Mouse (Mus musculus): ENCODE results near the gene Snx8.

DNA sequence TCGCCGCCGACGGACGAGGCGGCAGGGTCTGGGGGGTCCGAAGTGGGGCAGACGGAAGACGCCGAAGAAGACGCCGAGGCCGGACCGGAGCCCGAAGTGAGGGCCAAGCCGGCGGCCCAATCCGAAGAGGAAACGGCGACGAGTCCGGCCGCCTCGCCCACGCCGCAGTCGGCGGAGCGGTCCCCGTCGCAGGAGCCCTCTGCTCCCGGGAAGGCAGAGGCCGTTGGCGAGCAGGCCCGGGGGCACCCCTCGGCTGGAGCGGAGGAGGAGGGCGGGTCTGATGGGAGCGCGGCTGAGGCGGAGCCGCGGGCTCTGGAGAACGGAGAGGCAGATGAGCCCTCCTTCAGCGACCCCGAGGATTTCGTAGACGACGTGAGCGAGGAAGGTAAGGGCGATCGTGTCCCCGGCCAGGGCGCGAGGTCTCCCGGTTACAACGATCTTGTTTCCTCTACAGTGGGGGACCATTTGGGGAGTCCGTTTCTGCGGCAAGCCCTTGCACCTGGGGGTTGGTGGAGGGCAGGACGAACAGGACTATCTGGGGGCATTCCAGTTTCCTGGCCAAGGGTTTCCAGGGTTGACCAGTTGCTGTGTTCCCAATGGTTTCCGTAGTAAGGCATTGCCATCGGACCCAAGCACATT, 30.5 kb upstream of the Snx8 start:
- TF ChIP-seq EP300 (IDR thresholded peaks at IDR 0.05; ENCODE audit: insufficient read depth, low read depth, low read length): no peak
- TF ChIP-seq POLR2A (IDR thresholded peaks at IDR 0.05; ENCODE audit: insufficient read depth, low read length): no peak

All from ES-Bruce4 (cell line).